Mouse (Mus musculus) bone marrow macrophage, adult 2 months (primary cell): Measurements from ENCODE around the gene Borcs7. TPM values are rescaled to one million over a fixed set of nuclear protein-coding genes. Genes with fewer than 3 reads are reported as not detected.

Source experiments
- H3K27ac ChIP-seq: 2 replicates; pipeline ENCODE4 v1.5.1; 2012; ENCODE audit warnings: low read depth, low read length; ENCODE audit not compliant: insufficient read depth
- H3K4me1 ChIP-seq: 2 replicates; pipeline ENCODE4 v1.6.1; 2012; ENCODE audit warnings: low read length; ENCODE audit not compliant: control insufficient read depth, insufficient read depth
- H3K4me3 ChIP-seq: 2 replicates; pipeline ENCODE4 v1.5.1; 2012; ENCODE audit warnings: mild to moderate bottlenecking, low read length, moderate library complexity; ENCODE audit not compliant: insufficient read depth
- CTCF ChIP-seq: IDR thresholded peaks from 2 replicates; pipeline ENCODE4 v1.5.1; 2012; ENCODE audit warnings: low read depth, mild to moderate bottlenecking, low read length, moderate library complexity
- POLR2A ChIP-seq: IDR thresholded peaks from 2 replicates; pipeline ENCODE4 v1.6.1; 2012; ENCODE audit warnings: mild to moderate bottlenecking, low read depth, low read length, borderline replicate concordance
- polyA plus RNA-seq: library from polyadenylated mRNA; stranded (reverse); fragments of >200 nt; gene quantifications from 2 replicates; pipeline ENCODE4 v1.2.4, GENCODE M21; 2012; ENCODE audit not compliant: missing spikeins, insufficient read depth, insufficient read length

Borcs7 gene
- polyA plus RNA-seq, 1 experiment = 13.7 TPM

DNA sequence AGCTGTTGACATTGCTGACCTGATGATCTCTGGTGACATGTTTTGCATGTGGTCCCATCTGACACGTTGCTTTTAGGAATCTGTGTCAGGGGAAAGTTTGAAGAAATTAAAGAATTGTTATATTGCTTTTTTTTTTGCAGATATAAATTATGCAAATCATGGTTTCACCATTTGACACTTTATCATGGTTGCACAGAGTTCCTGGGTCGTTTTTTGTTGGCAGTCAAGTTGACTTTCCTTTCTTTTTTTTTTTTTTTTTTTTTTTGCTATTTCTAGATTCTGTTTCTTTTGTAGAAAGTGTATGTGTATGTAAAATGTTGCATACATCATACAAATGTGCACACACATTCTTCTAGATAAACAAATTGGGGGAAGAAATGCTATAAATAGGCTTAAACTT is 1.4 kb downstream of the Borcs7 start:
- H3K4me1 ChIP-seq = peaks cover 8% of the 10 kb centered on the region
- H3K4me3 ChIP-seq = no peak overlapping the region
- TF ChIP-seq POLR2A (no peak), CTCF (no peak)
- no peak overlapping the region for H3K27ac ChIP-seq

DNA sequence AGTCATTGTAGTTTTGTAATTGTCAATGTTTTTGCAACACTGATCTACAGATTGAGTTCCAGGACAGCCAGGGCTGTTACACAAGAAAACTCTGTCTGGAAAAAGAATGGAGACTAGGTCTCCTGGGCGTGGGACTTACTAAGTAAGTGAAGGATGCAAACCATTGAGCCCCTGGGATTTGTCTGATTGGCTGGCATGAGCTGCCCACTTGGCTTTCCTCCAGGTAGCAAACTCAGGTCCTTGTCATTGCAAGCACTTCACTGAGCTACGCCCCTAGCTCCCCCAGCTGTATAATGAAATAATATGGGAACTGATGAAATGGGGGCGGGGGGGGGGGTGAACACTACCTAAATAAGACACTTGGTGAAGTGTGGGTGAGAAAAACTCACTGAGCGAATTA is 3.4 kb downstream of the Borcs7 start:
- Histone ChIP-seq H3K27ac (no peak overlapping the region), H3K4me3 (no peak overlapping the region), H3K4me1 (peaks cover 23% of the 10 kb centered on the region)
- TF ChIP-seq CTCF (no peak), POLR2A (no peak)

DNA sequence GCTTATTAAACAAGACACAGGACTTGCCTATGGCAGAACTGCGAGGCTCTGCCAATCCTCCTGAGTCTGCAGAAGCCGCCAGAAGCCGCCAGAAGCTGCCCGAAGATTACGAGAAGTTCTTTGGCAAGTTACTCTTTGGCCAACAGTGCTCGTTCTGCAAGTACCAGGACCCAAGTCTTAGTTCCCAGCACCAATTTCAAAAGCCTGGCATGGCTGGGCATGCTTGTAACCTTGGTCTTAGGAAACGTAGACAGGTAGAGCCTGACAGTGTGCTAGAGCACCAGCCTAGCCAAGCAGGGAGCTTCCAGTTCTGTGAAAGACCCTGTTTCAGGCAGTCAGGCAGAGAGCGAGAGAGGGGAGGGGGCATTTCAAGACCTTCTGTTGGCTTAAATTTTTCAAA is 6.8 kb downstream of the Borcs7 start:
- no peak overlapping the region for H3K27ac ChIP-seq
- no peak for TF ChIP-seq CTCF
- no peak for TF ChIP-seq POLR2A
- peaks cover 26% of the 10 kb centered on the region for H3K4me1 ChIP-seq
- no peak overlapping the region for H3K4me3 ChIP-seq

DNA sequence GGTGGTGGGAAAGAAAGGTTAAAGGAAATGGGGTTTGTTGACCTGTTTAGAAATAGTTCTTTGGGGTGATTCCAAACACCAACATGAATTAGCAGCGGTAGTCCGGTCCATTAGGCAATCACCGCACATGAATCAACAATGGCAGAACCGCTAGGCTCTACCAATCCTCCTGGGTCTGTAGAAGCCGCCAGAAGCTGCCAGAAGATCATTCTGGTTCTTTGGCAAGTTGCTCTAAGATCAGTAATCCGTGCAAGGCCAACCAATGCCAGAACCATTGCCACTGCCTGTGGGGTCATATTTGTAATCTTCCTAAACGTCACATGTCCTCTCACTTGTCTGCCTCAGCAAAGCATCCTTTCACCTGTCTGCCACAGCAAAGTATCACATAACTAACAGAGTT is 7.2 kb downstream of the Borcs7 start:
- H3K4me3 ChIP-seq = no peak overlapping the region
- no peak for TF ChIP-seq CTCF
- TF ChIP-seq POLR2A = no peak

DNA sequence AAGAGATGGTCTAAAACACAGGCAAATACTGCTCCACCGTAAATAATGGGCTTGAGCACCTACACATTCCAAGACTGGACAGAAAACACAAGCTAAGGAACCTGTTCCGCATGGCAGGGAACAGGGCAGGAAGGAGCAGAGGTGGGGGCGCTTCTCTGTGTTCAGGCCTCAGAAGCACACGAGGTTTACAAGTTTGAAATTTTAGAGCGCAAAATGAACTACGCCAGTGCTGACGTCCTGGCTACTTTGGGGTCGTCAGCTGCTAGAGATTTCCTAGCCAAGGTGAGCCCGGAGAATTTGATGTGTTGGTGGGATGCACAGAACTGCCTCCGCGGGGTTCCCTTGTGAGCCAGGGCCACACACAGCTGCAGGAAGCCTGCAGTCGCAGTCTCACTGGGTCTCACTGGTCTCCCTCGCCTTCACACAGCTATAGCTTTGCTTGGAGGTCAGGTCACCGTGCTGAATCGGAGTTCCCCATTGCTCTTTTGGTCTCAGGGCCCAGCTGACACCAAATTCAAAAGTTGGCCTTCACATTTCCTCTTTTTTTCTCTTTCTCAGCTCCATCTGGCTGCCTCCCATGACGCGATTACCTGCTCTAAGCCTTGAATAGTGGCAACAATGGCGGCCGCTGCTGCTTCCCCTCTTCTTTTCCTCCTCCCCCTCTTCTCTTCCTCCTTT is 8.3 kb downstream of the Borcs7 start:
- TF ChIP-seq POLR2A (no peak), CTCF (no peak)
- Histone ChIP-seq H3K27ac (peak overlapping the region; percentile 62), H3K4me3 (peak overlapping the region; percentile 27), H3K4me1 (peaks cover 26% of the 10 kb centered on the region)

More for the DNA sequence above, 7.2 kb downstream of the Borcs7 start:
- Histone ChIP-seq H3K4me1 (peaks cover 26% of the 10 kb centered on the region), H3K27ac (no peak overlapping the region)

DNA sequence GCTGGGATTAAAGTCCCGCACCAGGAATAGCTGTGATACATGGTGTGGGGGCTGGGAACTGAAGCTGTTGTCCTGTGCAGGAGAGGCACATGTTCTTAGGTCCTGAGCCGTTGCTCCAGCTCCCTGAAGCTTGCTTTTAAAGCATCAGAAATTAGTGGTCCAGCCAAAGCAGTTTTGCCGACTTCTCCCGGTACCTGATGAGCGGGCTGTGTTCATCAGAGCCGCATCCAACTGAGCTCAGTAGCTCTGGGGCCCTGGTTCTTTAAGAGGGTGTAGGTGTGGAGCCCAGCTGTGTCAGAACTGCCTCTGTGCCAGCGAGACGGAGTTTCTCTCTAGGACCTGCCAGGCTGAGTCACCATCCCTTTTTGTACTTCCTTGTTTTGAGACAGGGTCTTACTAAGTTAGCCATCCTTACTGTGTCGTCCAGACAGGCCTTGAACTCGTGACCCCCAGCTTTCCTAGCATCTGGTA is 9.3 kb downstream of the Borcs7 start:
- peaks cover 26% of the 10 kb centered on the region for H3K4me1 ChIP-seq
- peak overlapping the region; percentile 80 for H3K27ac ChIP-seq
- 0 out of 2 replicates have a peak overlapping the region, but pooled peaks have one; percentile 18 for H3K4me3 ChIP-seq
- TF ChIP-seq POLR2A = no peak
- no peak for TF ChIP-seq CTCF

DNA sequence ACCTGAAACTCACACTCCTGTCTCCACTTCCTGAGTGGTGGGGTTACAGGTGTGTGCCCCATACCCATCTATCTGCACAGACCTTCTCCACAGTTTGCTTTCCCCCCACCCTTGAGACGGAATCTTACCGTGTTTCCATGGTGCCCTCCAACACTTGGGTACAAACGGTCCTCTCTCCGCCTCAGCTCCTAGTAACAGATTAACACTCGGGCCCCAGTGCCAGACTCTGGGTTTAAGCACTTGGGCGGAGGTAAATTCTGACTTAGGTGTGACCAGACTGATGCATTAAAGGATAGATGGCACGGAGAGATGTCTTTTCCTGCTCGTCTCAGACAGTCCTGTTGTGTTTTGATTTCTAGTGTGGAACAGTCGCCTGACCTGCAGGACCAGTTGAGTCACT is 11.4 kb downstream of the Borcs7 start:
- H3K4me3 ChIP-seq = no peak overlapping the region
- H3K27ac ChIP-seq = no peak overlapping the region
- TF ChIP-seq CTCF (no peak), POLR2A (no peak)
- H3K4me1 ChIP-seq = peaks cover 26% of the 10 kb centered on the region

DNA sequence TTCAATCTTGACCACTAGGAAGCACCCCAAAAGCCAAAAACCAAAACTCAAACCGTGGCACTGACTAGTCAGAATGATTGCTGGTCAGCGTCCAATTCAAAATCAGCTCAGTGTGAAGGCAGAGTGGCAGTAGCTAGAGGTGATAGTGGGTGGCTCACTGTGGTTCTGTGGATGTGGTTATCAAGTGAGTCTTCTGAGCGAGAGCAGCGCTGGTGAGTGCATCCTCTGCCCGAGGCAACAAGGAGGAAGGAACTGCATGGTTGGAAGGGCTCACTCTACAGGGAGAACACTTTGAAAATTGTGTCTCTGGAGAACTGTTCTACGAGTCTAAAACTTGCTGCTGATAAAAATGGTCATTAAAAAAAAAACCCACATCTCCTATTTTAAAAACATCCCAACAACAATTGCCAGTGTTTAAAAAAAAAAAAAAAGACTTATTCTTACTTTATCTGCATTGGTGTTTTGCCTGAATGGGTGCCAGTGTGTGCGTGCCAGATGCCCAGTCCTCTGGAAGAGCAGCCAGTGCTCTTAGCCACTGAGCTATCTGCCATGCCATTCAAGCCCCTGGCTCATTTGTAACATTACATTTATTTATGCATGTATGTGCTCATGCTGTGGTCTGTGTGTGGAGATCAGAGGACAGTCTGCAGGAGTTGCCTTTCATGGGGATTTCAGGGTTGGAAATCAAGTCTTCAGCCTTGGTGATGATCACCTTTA is 16.2 kb downstream of the Borcs7 start:
- Histone ChIP-seq H3K4me3 (no peak overlapping the region), H3K4me1 (0 out of 2 replicates have a peak, but pooled peaks cover 2% of the 10 kb centered on the region), H3K27ac (no peak overlapping the region)
- no peak for TF ChIP-seq POLR2A
- no peak for TF ChIP-seq CTCF

DNA sequence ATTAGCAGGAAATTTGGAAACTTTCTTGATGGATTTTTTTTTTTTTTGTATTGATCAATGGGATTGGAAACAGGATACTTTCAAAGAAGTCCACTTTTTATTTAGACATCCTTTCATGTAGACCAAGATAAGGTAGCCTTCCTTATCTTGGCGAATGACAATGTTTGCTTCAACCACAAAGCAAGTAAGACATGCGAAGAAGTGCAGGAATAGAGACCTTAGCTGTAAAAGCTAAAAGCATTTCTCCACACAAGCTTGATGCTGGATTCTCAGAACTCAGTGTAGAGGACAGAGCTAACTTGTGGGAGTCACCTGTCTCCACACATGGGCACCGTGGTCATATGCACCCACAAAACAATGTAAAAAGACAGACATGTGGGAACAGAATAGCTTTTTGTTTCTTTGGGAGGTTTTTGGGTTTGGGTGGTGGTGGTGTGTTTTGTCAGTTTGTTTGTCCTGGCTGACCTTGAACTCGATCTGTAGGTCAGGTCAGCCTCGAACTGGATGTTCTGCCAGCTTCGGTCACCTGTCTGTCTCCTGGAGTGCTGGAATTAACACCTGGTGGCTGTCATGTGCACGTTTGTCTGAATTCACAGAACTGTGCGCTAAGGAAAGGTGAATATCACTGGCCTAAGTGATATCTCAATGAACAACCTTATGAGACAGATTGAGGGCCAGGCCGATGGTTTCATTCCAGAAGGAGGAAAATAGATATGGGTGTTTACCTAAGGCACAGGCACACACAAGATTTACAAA is 17.0 kb downstream of the Borcs7 start:
- TF ChIP-seq CTCF (no peak), POLR2A (no peak)
- H3K4me1 ChIP-seq = 0 out of 2 replicates have a peak, but pooled peaks cover 2% of the 10 kb centered on the region
- no peak overlapping the region for H3K4me3 ChIP-seq
- no peak overlapping the region for H3K27ac ChIP-seq
